Mouse (Mus musculus) heart, embryonic 14.5 days (tissue): ENCODE results near the gene Xntrpc. TPM values are rescaled to one million over a fixed set of nuclear protein-coding genes. Genes with fewer than 3 reads are reported as not detected.

Experiments
- ATAC-seq: fragments of 200-750 bp; cut with Nextera tagmentation; 2 replicates; pipeline ENCODE4 v1.8.0; 2017; ENCODE audit warnings: low read depth, moderate TSS enrichment; ENCODE audit not compliant: insufficient number of reproducible peaks, insufficient read depth, low FRiP score
- H3K27ac ChIP-seq, 2 experiments: fragments of 200-500 bp in 1 of 2; fragments of 300-500 bp in 1 of 2; sonication (generic) in 1 of 2; replicated peaks in 1 of 2; 2 replicates each; pipeline ENCODE4 v1.5.1; 2012 to 2014; ENCODE audit warnings: low read depth in 2 of 2, low read length in 2 of 2, control low read depth in 1 of 2, mild to moderate bottlenecking in 1 of 2, mixed read lengths in 1 of 2; ENCODE audit not compliant: control insufficient read depth in 1 of 2, insufficient read depth in 1 of 2
- H3K27me3 ChIP-seq: fragments of 300-500 bp; sonication (generic); 2 replicates; pipeline ENCODE4 v1.6.1; 2014; ENCODE audit warnings: mild to moderate bottlenecking, low read length, control low read depth; ENCODE audit not compliant: control insufficient read depth, insufficient read depth
- H3K36me3 ChIP-seq: fragments of 300-500 bp; sonication (generic); 2 replicates; pipeline ENCODE4 v1.6.1; 2014; ENCODE audit warnings: mild to moderate bottlenecking, control low read depth, low read length, mixed read lengths; ENCODE audit not compliant: control insufficient read depth, insufficient read depth
- H3K4me1 ChIP-seq, 2 experiments: fragments of 200-500 bp in 1 of 2; fragments of 300-500 bp in 1 of 2; sonication (generic) in 1 of 2; 2 replicates each; pipeline ENCODE4 v1.6.1; 2012 to 2014; ENCODE audit warnings: low read length in 2 of 2, control low read depth in 1 of 2, mixed read lengths in 1 of 2; ENCODE audit not compliant: control insufficient read depth in 2 of 2, insufficient read depth in 2 of 2
- H3K4me2 ChIP-seq: fragments of 300-500 bp; sonication (generic); 2 replicates; pipeline ENCODE4 v1.6.1; 2014; ENCODE audit warnings: mild to moderate bottlenecking, low read length
- H3K4me3 ChIP-seq, 2 experiments: fragments of 200-500 bp in 1 of 2; fragments of 300-500 bp in 1 of 2; sonication (generic) in 1 of 2; 2 replicates each; pipeline ENCODE4 v1.5.1; 2012 to 2014; ENCODE audit warnings: low read length in 2 of 2, mild to moderate bottlenecking in 2 of 2, control low read depth in 1 of 2, low read depth in 1 of 2, moderate library complexity in 1 of 2; ENCODE audit not compliant: control insufficient read depth in 1 of 2, insufficient read depth in 1 of 2
- H3K9ac ChIP-seq: fragments of 300-500 bp; sonication (generic); 2 replicates; pipeline ENCODE4 v1.6.1; 2014; ENCODE audit warnings: mild to moderate bottlenecking, low read length
- H3K9me3 ChIP-seq: fragments of 300-500 bp; sonication (generic); 2 replicates; pipeline ENCODE4 v1.6.1; 2016; ENCODE audit warnings: low read length, control low read depth; ENCODE audit not compliant: control insufficient read depth
- WGBS: fragments of 180-500 bp; shearing (Covaris S2); extraction: QIAGEN DNeasy Blood & Tissue Kit; methylation state at CpG from one replicate; pipeline ENCODE4 v1.1.7; 2014; 5-methylcytosine and 5-hydroxymethylcytosine counted together
- polyA plus RNA-seq: library from polyadenylated mRNA; unstranded; fragments of >200 nt; fragmentation: Nextera tagmentation; extraction: Ambion mirVana; gene quantifications from 2 replicates; pipeline ENCODE4 v1.2.1, GENCODE M21; 2014

Gene Xntrpc
- polyA plus RNA-seq, 1 experiment from 2014 or later, result 1.1 TPM

- peaks cover 4% of the 10 kb centered on the region for H3K36me3 ChIP-seq
- no peak overlapping the region for H3K27ac ChIP-seq
- H3K9me3 ChIP-seq, result no peaks in the 10 kb centered on the region
- WGBS, result 69% methylated on average over 45 of the region's 45 CpGs
- no peak overlapping the region for H3K4me3 ChIP-seq
- no peaks in the 10 kb centered on the region for H3K27me3 ChIP-seq
- no peak overlapping the region for H3K4me2 ChIP-seq
- no peak for ATAC-seq
- H3K9ac ChIP-seq, result no peak overlapping the region
- H3K4me1 ChIP-seq, result no peaks in the 10 kb centered on the region
Measured at GRCm38 (mm10) chr7:102113151-102113729, 47.7 kb downstream of the Xntrpc start.

GRCm38 (mm10) chr7:102116579-102117331, 51.2 kb downstream of the Xntrpc start, which contains the start of gene Chrna10:
Gene Chrna10, minus strand, starts transcription at chr7:102116828.
- 25% methylated on average over 7 of the region's 7 CpGs for WGBS
- no peak within 1 kb of the TSS for H3K9ac ChIP-seq

GRCm38 (mm10) chr7:102117382-102117781, 51.9 kb downstream of the Xntrpc start:
- WGBS, result 63% methylated on average over 6 of the region's 6 CpGs
- H3K4me1 ChIP-seq, result no peaks in the 10 kb centered on the region
- H3K27me3 ChIP-seq, result no peaks in the 10 kb centered on the region
- no peak overlapping the region for H3K4me2 ChIP-seq
- H3K4me3 ChIP-seq, result no peak overlapping the region
- no peaks in the 10 kb centered on the region for H3K9me3 ChIP-seq
- ATAC-seq, result no peak
- no peak overlapping the region for H3K9ac ChIP-seq
- peaks cover 46% of the 10 kb centered on the region for H3K36me3 ChIP-seq
- H3K27ac ChIP-seq, result no peak overlapping the region

More at GRCm38 (mm10) chr7:102116579-102117331, 51.2 kb downstream of the Xntrpc start, which contains the start of gene Chrna10:
- H3K4me1 ChIP-seq, result no peaks in the 10 kb centered on the region
- no peak for ATAC-seq
- H3K9me3 ChIP-seq, result no peaks in the 10 kb centered on the region
- no peaks in the 10 kb centered on the region for H3K27me3 ChIP-seq
- no peak within 1 kb of the TSS for H3K27ac ChIP-seq
- peaks cover 40% of the 10 kb centered on the region for H3K36me3 ChIP-seq
- no peak within 1 kb of the TSS for H3K4me2 ChIP-seq
- H3K4me3 ChIP-seq, result no peak within 1 kb of the TSS

- ATAC-seq, result no peak
- Histone ChIP-seq H3K27me3 (no peaks in the 10 kb centered on the region), H3K9me3 (no peaks in the 10 kb centered on the region), H3K9ac (no peak overlapping the region), H3K4me3 (no peak overlapping the region), H3K36me3 (peaks cover 75% of the 10 kb centered on the region), H3K27ac (no peak overlapping the region), H3K4me2 (no peak overlapping the region), H3K4me1 (no peaks in the 10 kb centered on the region)
- WGBS, result 95% methylated on average over 10 of the region's 10 CpGs
Measured at GRCm38 (mm10) chr7:102120326-102120725, 54.8 kb downstream of the Xntrpc start.

GRCm38 (mm10) chr7:102132395-102132794, 66.9 kb downstream of the Xntrpc start:
- H3K9me3 ChIP-seq, result no peaks in the 10 kb centered on the region
- H3K27me3 ChIP-seq, result no peaks in the 10 kb centered on the region
- H3K36me3 ChIP-seq, result peaks cover 95% of the 10 kb centered on the region
- H3K4me3 ChIP-seq, result no peak overlapping the region
- no peaks in the 10 kb centered on the region for H3K4me1 ChIP-seq
- H3K9ac ChIP-seq, result no peak overlapping the region
- 88% methylated on average over 4 of the region's 4 CpGs for WGBS
- no peak overlapping the region for H3K4me2 ChIP-seq
- no peak overlapping the region for H3K27ac ChIP-seq
- ATAC-seq, result no peak

GRCm38 (mm10) chr7:102137464-102137863, 72.0 kb downstream of the Xntrpc start:
- Histone ChIP-seq H3K27me3 (no peaks in the 10 kb centered on the region), H3K4me2 (no peak overlapping the region), H3K9me3 (no peaks in the 10 kb centered on the region), H3K36me3 (peaks cover 91% of the 10 kb centered on the region), H3K27ac (no peak overlapping the region), H3K4me1 (no peaks in the 10 kb centered on the region), H3K9ac (no peak overlapping the region), H3K4me3 (no peak overlapping the region)
- no peak for ATAC-seq
- 85% methylated on average over 1 of the region's 1 CpGs for WGBS

GRCm38 (mm10) chr7:102137898-102138297, 72.4 kb downstream of the Xntrpc start:
- no peaks in the 10 kb centered on the region for H3K9me3 ChIP-seq
- H3K36me3 ChIP-seq, result peaks cover 90% of the 10 kb centered on the region
- H3K4me3 ChIP-seq, result no peak overlapping the region
- H3K9ac ChIP-seq, result no peak overlapping the region
- no peaks in the 10 kb centered on the region for H3K27me3 ChIP-seq
- WGBS, result 97% methylated on average over 5 of the region's 5 CpGs
- no peak overlapping the region for H3K4me2 ChIP-seq
- no peaks in the 10 kb centered on the region for H3K4me1 ChIP-seq
- ATAC-seq, result no peak
- H3K27ac ChIP-seq, result no peak overlapping the region
